Mouse (Mus musculus) thymus, postnatal 25 days (tissue): Measurements from ENCODE around the gene Dhx37.
"Not testable (repeated sequence)": the region's sequence is repeated elsewhere in the genome, so short reads cannot be mapped to it uniquely, and the experiment has no call there.

ENCODE experiments used
- DNase-seq: peaks from one replicate; pipeline ENCODE4 v3.0.0; 2022

Gene Dhx37

DNA sequence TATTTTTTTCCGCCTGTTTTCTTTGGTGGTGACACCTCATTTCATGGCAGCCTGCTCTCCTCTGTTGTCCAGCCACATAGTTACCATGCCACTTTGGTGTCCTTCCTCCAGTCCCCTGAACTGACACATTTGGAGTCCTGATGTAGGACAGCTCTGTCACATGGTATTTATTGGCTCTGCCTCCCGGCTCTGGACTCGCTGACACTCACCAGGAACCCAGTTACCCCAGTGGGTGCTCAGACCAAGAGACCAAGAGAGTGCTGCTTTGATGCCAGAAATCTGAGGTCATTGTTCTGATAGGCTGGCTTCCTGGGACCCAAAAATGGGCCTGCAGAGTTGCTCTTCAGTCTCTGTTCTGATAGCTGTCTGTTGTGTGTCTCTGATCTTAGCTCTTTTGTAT lies 14.1 kb upstream of the Dhx37 start:
- DNase-seq: no peak

DNA sequence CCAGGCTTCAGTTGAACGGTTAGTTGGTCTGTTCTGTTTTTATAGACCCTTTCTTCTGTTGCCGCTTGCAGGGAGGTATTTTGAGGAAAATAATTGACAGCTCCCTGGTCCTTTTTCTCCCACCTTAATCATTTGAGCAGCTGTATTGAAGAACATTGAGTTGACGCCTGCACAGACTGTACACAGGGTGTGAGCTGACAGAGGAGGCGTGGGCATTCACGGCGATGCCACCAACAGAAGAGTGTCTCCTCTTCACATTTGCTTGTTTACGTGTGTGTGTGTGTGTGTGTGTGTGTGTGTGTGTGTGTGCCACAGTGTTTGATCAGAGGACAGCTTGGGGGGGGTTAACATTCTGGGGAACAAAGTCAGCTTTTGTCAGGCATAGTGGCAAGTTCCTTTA lies 12.4 kb upstream of the Dhx37 start:
- no peak for DNase-seq

DNA sequence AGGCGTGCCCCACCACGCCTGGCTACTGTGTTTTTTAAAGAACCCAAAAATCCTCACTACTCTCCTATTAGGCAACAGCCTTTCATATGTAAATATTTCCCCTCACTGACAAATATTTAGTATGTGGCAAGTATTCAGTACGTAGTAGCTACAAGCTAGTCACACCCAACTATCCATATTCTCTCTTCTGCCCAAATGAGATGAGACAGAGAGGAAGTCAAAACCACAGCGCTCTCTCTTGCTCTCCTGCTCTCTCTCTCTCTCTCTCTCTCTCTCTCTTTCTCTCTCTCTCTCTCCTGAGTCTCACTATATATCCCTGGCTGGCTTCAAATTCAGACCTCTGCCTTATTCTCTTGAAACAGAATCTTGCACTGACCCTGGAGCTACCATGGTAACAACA lies 10.6 kb upstream of the Dhx37 start:
- DNase-seq: no peak

DNA sequence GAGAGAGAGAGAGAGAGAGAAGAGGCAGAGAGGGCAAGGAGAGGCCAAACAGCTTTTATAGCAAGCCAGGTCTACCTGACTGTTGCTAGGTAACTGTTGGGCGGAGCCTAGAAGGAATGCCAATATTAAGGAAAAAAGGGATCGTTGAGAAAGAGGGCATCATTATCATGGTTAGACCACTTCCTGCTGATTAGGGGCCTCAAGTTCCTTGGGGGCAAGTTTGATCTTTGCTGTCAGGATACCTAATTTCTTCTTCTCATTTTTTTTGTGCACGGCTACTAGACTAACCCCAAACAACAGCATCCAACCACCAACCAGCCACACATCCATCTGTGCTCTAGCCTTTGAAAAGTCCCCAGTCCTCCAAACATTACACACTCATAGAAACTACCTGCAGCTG lies 10.0 kb upstream of the Dhx37 start:
- no peak for DNase-seq

DNA sequence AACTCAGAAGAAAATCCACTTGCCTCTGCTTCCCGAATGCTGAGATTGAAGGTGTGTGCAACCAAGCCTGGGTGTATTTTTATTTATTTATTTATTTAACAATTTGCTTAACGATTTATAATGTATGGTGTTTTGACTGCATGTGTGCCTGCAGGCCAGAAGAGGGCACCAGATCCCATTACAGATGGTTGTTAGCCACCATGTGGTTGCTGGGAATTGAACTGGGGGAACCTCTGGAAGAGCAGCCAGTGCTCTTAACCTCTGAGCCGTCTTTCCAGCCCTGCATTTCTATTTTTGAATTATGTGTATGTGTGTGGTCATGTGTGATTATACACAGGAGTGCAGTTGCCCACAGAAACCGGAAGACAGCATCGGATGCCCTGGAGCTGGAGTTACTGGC lies 9.4 kb upstream of the Dhx37 start:
- DNase-seq: no peak

DNA sequence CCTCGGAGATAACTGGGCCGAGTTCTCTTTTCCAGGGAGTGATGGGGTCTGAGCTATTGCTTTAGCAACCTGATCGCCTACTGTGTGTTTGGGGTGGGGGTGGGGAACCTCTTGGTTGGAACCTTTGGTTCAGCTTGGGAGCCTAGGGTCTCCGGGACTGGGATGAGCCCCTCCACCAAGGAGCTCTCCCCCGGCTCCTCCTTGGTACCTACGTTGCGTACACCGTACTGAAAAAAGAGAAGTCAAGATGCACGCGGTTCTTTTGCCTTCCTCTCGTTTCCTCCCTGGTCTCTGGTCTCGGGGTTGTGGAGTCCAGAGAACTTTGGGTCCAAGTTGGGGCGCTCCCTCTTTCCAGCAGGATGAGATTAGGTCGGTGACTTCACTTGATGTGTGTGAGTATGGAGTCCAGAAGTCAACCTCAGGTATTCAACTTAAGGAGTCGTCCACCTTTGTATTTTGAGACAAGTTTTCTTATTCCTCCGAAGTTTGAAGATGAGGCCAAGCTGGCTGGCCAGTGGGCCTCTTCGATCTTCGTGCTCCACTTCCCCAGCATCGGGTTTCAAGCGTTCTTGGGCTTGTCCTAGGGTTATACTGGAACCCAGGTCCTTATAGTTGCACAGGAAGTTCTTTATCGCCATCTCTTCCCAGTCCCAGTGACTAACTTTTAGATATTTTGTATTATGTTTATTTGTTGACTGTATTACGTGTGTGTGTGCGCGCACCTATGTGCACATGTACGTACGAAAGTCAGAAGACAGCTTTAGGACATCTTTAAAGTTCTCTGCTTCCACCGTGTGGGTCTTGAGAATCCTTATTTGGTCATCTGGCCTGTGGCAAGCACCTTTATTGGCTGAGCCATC lies 8.4 kb upstream of the Dhx37 start:
- DNase-seq: peak; percentile 39

DNA sequence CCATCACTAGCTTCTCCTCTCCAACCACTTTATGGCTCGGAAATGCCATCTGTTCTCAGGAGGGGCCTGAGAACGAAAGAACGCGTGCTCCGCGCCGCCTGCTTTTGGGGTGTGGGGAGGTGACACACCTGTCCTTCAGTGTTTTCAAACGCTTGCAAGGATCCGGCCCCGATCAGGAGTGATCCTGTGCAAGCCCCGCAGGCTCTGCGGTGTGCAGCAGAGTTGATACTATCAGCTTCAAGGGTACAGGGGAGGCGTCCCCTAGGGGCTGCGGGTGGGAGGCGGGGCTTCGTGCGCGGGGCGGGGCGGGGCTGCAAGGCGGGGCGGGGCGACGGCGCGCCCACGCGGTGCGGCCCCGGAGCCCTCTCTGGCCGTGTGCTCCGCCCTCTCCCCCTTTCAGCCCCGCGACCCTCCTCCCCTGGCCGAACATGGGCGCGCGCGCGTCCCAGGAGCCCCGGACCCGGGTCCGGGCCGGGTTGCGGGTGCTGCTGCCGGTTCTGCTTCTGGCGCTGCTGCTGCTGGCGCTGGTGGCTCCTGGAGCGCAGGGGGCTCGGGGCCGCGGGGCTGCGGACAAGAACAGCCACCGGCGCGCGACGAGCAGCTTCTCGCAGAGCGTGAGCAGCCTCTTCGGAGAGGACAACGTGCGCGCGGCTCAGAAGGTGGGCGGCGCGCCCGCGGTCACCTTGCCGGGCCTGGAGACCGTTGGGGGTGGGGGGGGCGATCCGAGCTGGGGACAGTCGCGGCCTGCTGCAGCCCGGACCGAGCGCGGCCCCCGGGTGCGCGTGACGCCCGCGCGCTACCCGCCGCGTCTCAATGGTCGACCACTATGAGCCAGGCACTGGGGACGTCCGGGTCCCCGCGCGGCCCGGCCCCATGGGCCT lies 7.6 kb upstream of the Dhx37 start, which contains the start of gene Bri3bp:
Gene Bri3bp (plus strand): TSS at position 335 of the 881 bp plus-strand sequence.
- DNase-seq: peak; percentile 78

DNA sequence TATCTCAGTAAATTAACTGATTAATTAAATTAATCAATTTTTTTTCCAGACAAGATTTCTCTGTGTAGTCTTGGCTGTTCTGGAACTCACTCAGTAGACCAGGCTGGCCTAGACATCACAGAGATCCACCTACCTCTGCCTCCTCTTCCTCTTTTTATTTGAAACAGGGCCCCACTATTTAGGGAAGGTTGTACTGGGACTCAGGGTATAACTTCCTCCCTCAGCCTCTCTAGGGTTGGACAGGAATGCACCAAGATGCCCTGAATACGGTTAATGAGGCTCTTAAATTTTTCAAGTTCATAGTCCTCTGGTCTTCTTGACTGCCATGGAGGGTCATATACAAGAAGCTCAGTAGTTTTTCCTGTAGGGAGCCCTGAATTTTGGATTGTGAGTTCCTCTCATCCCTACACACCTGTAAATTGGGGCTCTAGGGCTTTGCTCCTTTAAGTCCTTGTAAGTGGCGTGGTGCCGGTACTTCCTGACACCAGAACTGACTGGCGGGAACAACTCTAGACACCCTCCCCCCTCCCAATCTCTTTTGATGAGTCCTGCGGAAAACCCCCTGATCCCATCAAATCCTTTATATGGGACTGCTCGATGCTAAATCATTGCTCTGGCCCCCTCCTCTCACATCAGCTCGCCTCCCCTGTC lies 6.8 kb upstream of the Dhx37 start:
- DNase-seq: no peak

DNA sequence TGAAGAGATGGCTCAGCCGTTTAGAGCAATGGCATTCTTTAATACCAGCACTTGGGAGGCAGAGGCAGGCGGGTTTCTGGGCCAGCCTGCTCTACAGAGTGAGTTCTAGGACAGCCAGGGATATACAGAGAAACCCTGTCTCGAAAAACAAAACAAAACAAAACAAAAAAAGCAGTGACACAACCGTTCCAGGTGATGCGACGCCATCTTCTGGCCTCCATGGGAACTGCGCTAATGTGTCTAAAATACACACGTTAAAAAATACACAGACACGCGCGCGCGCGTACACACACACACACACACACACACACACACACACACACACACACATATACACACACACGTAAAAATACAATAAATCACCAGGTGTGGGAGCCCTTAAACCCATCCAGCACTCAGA lies 426 bp upstream of the Dhx37 start:
- not testable (repeated sequence) for DNase-seq

DNA sequence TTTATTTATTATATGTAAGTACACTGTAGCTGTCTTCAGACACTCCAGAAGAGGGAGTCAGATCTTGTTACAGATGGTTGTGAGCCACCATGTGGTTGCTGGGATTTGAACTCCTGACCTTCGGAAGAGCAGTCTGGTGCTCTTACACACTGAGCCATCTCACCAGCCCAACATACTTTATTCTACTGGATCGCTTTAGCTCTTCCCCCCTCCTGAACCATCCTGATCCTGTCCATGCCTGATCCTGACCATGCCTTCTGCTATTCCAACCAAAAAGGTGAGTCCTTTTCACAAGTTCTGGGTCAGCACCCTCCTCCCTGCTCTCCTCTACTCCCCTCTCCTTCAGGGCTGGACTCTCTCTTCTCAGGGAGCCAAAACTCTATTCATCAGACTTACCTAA lies 1.6 kb downstream of the Dhx37 start:
- not testable (repeated sequence) for DNase-seq

DNA sequence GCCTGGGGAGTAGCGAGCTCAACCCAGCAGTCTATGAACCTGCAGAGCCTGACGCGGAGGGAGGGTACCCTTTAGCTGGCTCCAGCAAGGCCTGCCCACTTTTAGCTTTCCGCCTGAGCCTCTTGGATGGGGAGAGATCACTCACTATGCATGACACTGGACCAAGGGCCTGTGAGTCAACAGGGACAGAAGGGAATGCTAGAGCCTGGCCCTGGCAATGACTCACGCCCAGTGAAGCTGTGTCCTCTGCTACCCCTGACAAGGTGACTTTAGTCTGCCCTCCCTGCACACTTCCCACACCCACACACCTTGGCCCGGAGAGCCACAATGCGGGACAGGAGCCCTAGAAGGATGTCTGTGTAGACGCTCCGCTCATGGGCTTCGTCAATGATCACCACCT lies 7.6 kb downstream of the Dhx37 start:
- DNase-seq: no peak

DNA sequence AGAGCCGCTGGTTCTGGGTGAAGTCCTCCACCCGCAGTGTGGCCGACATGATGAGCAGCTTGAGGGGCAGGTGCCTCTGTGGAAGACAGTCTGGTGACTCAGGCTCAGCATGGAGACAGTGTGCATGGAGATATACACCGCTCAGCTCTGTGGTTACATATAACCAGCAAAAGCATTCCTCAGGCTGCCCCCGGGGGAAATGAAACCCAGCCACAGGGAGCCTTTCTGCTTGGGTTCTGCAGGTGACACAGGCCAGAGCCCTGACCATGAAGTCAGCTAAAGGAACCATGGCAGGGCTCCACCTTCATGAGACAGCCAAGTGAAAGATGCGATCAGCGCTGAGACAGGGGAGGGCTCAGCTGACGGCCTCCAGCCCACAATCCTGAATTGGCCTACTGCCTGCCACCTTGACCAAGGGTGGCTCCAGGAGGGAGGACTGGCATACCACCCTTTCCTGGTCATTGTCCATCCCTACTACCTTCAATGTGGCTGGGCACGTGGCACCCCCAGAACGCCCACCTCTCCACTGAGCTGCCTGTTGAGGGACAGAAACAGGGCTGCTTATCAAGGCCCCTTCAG lies 8.1 kb downstream of the Dhx37 start:
- no peak for DNase-seq

DNA sequence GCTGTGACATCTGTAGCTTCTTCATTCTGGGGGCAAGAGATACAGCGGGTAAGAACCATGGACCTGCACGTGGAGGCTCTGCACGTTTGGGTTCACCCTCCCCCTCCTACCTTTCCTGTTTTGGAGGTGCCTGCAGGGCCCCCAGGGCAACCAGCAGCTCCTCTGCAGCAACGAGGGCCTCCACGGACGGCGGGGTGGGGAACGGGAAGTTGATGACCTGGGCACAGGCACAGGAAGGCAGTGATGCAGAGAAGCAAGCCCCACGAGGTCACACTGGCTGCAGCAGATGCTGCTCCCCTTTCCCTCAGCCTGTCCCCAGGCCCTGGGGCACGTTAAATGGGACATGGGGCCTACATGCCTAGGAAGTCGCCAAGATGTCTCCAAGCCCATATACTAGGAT lies 14.8 kb downstream of the Dhx37 start:
- DNase-seq: no peak

DNA sequence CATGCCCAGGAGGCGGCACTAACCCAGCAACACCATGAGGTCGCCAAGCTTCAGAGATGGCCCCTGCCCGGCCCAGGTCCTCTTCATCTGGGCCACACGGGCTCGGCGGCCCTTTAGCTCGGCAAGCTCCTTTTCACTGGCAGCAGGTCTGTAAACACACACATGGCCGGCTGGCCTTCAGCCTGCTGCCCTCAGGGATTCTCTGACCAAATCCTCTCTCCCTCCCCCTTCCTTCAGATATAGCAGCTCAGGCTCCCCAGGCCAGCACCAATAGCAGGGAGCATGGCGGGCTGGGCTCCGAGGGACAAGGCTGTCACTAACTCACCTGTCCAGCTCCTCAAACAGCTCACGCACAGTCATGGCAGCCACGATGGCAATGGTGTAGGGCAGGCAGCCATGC lies 15.3 kb downstream of the Dhx37 start:
- DNase-seq: no peak

DNA sequence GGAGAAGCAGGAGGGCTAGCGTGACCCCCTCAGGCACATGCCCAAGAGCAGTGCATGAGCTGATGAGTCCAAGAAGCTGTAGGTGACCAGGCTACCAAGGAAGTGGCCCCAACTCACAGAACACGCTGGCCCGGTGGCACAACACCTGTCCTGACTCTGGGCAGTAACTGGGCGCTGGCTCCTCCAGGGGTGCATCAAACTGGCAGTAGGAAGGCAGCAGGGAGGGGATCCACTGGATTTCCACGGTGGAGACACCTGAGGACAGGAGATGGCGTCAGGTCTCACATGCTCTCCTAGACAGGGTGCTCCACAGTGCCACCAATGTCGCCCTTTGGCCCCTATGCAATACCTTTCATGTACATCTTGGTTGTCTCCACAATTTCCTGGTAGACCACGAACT lies 17.7 kb downstream of the Dhx37 start:
- DNase-seq: no peak

DNA sequence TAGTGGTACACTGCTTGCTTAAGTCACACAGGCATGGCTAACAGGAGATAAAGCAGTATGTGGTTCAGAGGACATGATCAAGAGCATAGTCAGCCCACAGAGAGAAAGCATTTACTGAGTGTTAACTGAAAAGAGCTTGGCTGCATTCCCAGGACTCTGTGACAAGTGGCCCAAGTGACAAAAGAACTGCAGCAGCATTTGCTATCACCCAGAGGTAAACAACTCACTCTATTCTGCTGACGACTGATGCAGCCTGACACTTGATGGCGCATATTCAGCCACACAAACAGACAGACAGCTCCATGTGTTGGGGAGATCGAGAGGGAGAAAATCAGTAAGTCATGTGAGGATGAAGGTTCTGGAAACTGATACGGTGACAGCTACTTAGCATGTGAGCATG lies 20.2 kb downstream of the Dhx37 start:
- no peak for DNase-seq

DNA sequence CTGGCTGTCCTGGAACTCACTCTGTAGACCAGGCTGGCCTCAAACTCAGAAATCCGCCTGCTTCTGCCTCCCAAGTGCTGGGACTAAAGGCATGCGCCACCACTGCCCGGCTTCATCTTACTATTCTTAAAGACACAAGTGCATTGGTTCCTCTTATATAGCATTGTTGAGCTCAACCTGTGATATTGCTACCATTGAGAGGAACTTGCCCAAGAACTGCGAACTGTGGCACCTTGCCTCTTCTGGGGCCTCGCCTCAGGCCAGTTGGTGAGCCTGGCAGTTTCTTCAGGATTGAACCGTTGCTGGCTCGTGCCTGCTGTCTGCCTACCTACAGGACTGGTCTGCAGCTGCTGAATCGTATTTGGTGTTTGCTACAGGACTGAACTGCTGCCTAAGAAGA lies 21.4 kb downstream of the Dhx37 start:
- not testable (repeated sequence) for DNase-seq

DNA sequence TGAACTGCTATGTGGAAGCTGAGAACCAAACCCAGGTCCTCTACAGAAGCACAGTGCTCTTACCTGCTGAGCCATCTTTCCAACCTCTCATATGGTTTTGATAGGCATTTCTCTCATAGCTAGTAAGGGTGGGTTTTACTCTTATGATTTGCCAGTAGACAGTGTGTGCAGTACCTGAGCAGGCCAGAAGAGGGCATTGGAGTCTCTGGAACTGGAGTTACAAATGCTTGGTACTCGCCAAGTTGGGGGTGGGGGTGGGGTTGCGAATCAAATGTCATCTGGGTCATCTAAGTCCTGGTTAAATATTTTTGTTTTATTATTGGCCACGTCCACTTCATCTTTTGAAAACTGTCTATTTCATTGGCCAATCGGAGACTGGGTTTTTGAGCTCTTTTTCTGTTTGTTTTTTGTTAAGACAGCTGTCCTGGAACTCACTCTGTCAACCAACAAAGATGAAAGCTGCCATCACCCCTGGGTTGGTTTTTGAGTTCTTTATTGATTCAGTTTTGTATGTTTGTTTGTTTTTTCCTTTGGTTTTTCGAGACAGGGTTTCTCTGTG lies 21.9 kb downstream of the Dhx37 start:
- peak; percentile 86 for DNase-seq

DNA sequence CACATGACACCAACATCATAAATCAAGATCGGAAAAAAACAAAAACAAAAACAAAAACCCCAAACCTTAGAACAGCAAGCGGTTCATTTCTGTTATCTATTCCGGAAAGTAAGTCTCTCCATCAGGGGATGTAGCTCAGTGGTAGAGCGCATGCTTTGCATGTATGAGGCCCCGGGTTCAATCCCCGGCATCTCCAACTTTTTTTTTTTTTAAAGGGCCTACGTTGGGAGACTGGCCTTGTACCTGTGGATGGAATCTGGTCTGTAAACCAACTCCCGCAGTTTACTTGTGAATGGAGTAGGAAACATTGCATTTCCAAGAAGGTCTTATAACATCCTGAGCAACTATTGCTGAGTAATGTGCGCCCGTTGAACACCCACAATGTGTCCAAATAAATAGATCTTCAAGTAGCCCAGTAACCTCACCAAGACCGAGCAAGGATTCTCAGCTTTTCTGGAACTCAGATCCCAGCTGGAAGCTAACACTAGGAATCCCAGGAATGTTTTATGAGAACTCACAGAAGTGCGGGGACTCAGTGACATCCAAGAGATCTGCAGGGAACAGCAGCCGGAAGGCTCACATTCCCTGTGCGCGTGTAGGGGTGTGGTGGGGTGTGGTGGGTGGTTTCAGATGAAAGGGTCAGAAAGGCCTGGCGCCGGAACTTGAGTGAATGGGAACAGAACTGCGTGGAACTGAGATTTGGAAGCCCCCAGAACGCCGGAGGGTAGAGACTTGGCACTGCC lies 24.4 kb downstream of the Dhx37 start:
- no peak for DNase-seq

DNA sequence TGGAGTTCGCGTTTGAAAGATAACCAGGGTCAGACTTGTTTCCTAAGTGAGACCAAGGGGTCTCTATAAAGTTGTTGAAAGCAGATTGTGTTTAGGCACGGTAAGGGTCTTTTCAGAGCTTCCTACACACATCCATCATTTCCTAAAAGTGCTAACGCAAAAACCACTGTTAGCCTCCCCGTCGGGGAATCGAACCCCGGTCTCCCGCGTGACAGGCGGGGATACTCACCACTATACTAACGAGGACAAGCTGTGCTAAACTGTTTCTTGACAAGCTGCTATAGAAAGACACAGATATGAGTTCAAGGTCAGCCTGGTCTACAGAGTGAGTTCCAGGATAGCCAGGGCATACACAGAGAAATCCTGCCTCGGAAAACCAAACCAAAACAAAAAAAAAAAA lies 25.1 kb downstream of the Dhx37 start:
- DNase-seq: peak; percentile 89

DNA sequence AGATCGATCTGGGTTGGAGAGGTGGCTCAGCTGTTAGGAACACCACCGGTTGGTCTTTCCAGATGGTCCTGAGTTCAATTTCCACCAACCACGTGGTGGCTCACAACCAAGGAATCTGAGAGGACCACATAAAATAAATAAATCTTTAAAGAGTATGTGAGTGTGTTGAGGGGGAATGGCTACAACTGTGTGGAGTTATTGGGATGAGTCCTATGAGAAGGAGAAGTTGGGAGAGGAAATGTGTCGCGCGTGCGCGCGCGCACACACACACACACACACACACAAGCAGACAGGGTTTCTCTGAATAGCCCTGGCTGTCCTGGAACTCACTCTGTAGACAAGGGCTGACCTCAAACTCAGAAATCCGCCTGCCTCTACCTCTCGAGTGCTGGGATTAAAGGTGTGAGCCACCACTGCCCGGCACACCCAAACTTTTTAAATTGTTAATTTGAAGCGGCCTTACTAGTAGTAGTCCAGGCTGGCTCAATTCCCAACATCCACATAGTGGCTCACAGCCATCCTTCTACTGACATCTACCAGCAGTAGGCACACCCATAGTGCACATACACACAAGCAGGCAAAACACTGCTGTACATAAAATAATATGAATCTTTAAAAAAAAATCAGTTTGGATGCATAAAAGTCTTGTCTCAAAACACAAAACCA lies 25.9 kb downstream of the Dhx37 start:
- DNase-seq: no peak
